Mouse (Mus musculus): Measurements from ENCODE around the gene Kcnd3.

The Kcnd3 gene

DNA sequence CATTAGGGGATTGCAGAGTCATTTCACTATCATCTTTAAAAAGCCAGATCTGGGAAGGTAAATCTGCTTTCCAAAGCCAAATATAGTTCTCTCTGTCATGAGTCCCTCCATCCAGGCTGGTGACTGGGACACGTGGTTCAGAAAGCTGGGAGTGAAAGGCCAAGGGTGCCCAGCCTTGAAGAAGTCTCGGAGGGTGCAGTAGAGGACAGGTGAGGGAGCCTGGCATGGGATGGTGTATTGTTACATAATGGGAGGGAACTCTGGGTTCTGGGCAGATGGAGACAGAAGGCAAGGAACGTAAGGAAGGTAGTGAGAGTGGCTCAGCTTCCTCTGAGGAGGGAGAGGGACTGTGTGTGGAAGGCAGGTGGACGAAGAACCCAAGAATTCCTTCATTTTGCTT lies 5.5 kb downstream of the Kcnd3 start:
- DNase-seq (ENCODE audit: low spot score in 2 of 2) = no peak

DNA sequence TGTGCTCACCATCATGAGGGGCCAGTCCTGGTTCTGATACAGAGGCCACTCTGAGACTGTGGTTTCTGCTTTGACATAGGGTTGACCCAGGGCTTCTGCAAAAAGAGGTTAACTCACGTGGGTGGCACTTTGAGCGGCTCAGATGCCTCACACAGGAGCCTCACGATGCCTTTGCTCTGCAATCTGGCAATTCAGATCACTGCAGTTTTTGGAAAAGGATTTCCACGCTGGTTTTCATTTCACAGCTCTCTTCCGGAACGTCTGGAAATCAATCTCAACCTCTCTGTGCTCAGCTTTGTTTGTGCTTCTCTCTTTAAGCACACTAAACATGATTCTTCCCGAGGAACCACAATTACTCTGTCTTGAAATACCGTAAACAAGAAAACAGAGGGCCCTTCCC lies 14.4 kb downstream of the Kcnd3 start:
- no peak for DNase-seq (ENCODE audit: low spot score in 2 of 2)

DNA sequence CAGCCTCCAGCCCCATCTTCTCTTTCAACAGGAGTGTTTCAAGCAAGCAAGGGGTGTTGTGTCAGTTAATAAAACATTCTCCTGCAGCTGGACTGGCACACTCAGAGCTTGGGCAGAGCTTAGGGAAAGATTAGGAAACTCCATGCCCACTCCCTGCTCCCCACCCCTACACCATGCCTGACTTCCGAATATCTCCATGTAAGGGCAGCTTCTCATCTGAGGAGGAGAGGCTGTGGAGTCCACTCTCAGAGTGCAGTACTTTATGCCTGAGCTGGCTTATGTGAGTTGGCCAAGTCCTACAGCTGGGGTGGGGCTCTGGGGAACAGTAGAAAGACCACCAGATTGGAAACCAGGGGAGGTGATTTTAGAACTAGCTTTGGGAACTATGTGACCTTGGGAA lies 20.4 kb downstream of the Kcnd3 start:
- no peak for DNase-seq (ENCODE audit: low spot score in 2 of 2)

DNA sequence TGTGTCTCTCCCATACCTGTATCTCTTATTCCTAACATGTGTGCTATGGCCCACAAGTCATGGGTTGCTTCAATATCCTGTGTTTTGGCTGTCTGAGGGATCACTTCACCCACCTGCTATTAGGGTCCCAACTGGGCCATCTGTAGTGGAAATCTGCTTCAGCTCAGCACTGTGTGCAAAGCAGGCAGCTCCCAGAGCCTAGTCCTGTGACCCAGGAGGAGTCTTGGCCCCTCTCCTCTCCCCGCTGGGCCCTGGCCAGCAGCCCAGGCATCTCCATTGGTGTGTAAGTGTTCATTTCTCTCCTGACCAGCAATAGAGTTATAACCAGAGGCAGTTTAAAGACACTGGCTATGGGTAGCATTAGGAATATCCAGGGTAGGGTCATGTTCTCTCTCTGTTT lies 24.3 kb downstream of the Kcnd3 start:
- DNase-seq (ENCODE audit: low spot score in 2 of 2) = no peak

DNA sequence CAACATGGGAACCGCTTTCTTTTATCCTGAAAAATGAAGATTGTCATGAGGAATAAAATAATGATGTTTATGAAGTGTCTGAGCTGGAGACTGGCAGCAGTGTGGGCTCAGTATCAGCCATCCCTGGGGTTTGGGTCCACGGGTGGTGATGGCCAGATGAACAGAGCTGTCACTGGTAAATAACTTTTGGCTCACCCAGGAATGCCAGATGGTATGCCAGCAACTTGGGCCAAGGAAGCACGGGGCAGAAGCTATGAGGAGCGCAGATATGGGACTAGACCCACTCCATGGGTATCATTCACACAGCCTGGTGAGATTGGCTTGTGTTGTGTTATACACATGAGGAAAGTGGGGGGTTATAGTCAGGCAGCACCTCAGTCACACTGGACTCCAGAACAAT lies 26.7 kb downstream of the Kcnd3 start:
- DNase-seq (ENCODE audit: low spot score in 2 of 2) = no peak

DNA sequence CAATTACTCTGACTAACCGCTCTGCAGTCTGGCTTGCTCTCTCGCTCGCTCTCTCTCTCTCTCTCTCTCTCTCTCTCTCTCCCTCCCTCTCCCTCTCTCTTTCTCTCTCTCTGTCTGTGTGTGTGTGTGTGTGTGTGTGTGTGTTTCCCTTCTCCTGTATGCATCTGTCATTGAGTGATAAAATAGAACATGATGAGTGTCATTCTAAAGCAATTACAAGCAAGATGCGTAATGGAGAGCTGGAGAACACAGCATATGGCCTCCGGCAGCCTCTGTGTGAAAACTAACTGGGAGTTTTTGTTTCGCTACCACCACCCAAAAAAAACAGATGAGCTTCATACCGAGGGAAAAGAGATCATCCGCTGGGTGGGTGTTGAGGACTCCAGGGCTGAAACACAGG lies 29.3 kb downstream of the Kcnd3 start:
- no peak for DNase-seq (ENCODE audit: low spot score in 2 of 2)

DNA sequence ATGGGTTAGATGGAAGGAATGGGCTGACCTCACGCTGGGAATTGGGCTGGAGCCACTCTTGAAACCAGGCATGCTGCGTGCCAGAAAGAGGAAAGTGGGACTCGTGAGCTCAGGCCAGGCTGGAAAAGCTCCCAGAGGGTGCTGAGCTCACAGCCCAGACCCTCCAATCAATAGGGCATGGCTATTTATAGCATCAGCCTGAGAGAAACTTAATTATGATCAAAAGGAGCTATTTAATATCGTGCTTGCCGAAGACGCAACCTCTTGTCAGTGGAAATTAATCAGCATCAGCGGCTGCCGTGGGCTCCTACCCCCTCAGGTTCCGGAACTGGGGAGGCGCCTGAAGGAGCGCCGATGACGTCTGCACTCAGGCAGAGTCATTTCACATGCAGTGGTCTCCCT lies 31.5 kb downstream of the Kcnd3 start:
- DNase-seq (ENCODE audit: low spot score in 2 of 2) = no peak

DNA sequence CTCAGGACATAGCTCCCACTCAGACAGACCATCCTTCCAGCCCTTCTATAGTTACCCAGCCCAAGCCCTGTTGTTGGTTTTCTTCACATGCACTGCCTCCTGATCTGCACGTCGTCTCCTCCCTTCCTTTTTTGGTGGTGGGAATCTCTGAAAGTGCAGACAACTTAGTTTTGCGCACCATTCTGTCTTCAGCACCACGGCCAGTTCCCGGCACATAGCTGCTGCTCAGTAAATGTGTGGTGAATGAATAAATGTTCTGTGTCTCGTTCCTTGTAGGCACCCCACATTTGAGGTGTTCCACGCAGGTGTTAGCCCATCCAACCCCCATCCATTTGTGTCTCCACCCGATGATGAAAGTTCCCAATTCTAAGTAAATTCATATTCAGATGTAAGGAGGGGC lies 35.0 kb downstream of the Kcnd3 start:
- DNase-seq (ENCODE audit: low spot score in 2 of 2) = no peak

DNA sequence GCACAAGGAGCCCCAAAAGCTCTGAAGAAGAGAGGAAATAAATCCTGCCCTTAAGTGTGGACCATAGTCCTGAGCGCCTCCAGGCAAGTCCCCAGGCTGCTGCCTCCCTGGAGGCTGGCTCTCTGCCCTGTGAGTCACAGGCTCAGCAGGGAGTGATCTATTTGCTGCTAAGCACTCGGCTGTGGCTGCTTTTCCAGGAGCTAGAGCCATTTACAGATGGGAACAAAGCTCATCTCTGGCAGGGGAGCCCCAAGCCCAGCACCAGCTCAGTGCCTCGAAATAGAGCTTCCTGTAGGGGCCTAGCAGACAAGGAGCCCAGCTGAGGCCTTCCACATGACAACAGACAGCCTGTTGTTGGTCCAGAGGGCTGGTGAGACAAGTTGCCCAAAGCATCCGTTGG lies 37.5 kb downstream of the Kcnd3 start:
- peak; percentile 48 to 54 for DNase-seq (ENCODE audit: low spot score in 2 of 2)

DNA sequence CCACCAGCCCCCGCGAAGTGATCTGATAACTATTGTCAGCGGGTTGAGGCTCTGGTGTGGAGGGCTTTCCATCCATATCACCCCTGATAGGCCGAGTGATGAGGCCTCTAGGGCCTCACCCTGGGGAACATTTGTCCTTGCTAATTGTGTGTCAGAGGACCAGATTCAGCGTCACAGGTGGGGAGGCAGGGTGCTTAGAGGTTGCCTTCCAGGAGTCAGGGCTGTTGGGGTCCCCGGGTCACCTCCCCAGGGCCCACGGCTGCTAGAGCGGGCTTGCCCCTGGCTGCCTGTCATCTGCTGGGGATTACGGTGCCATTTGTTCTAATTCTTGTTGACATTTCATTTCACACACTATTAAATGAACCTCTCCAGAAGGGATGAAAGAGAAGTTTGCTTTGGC lies 42.8 kb downstream of the Kcnd3 start:
- no peak for DNase-seq (ENCODE audit: low spot score in 2 of 2)

DNA sequence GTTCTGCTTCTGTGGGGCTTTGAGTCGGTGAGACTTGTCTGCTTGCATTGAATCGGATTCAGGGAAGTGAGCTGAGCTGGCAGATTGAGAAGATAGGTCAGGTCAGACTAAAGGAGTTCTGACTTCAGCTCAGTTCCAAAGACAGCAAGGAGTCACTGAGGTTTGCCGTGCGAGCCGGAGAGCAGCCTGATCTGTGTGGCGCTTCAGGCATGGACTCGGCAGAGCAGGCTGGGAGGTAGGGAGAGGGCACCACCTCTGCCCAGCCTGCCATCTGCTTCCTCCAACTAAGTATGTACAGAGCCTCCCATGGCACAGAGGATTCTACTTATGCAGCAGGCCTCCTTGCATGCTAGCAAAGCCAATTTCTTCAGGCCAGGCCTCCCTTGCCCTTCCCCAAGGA lies 44.1 kb downstream of the Kcnd3 start:
- DNase-seq (ENCODE audit: low spot score in 2 of 2) = no peak

DNA sequence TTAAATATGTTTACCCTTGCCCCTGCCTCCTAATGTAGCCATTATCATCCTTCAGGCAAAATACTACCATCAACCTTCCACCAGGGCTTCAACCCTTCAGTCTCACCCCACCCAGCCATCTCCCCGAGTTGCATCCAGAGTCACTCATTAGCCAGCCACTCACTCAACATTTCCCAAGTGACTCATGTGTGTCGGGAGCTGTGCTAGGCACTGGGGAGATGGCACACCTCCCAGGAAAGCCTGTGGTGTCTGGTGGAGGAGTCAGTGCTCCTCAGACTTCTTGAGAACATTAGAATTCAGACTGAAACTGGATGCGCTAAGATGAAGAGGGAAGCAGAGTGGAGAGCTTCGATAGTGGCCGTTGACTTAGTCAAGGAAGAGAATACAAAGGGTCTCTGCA lies 44.8 kb downstream of the Kcnd3 start:
- no peak for DNase-seq (ENCODE audit: low spot score in 2 of 2)

DNA sequence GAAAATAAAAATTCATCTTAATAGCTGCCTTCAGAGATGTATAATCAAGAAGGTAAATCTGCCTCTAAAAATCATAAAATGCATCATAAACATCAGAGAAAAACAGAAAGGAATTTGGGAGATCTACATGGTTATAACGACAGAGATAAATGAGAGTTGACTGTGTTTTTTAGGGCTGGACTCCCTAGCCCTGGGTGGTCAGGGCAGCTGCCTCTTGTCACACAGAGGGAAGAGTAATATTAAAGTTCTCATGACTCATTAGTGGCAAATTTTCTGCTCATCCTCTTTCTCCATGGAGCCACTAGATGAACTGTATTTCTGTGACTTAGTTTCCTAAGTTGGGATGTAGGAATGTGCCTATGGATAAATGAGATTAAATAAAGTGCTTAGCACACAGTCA lies 48.9 kb downstream of the Kcnd3 start:
- DNase-seq (ENCODE audit: low spot score in 2 of 2) = no peak

DNA sequence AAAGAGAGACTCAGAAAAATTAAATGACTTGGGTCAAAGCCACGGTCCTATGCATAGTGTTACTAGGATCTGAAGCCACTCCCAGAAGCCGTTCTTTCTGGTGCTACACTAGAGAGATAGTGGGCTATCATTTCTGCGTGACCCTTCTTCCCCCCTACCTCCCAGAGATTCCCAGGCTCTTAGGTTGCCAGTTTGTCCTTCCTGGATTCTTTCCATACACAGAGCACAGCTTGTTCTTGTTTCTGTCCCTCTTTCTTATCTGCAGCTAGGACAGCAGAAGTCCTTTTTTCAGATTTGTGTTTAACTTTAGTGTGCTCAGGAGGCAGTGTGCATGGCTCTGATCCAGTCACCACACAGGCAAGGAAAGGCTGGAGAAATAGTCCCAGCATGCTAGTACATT lies 52.1 kb downstream of the Kcnd3 start:
- DNase-seq (ENCODE audit: low spot score in 2 of 2) = no peak

DNA sequence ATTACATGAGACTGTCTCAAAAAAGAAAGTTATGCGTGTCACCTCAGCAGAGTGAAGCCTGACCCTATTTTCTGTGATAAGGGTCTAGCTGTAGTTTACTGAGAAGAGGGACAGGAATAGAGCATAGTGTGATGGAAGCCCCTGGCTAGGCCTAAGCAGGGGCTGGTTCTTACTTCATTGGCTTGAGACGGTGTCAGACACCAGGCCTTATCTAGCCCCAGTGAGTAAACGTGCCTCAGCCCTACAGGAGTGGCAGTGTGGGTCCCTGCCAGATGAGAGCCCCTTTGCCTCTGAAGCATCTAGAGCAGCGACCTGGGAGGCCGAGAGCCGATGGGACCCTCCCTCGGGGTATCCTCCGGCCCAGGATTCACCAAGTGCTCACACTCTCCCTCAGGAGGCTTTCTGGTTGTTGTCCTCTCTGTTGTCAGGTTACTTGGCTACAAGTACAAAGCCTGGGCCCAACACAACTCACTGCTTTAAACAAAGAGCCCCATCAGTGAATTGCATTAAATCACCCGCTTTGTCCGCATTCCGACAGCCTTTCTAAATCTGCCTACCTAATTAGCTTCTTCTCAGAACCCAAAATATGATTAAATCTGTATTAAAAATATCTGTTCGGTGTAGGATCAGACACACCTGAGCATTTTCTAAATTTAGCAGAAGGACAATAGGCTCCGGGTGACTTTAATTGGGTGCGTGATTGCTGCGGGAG lies 53.2 kb downstream of the Kcnd3 start:
- DNase-seq (ENCODE audit: low spot score in 2 of 2) = no peak

DNA sequence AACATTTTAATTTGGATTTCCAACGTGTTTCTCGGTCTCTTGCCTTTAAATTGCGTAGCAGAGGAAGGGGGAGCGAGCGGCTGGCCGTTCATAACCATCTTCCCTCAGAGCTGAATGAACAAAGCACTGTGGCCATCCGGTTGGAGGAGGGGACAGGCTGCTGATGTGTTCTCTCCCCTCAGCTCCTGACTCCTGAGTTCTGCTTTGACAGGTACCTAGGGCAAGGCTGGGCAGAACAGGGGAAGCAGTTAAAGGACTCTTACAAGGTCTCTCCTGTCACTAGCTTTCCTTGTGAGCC lies 53.7 kb downstream of the Kcnd3 start:
- no peak for DNase-seq (ENCODE audit: low spot score in 2 of 2)

DNA sequence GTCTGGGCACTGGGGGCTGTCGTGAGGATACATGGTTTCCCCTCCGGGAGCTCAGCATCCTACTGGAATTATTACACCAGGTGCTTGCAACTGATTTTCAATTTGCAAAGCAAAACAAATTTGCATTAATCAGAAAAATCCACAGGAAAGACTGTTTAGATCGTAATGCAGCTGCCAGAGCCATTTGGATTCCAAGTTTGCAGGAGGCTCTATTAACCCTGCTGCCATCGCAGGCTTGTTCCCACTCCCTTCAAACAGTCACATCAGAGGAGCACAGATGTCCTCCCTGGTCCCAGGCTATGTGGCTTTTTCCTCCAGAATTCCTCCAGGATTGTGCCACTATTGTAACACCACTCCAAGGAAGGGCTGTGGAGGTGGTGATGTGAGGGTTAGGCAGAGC lies 54.5 kb downstream of the Kcnd3 start:
- no peak for DNase-seq (ENCODE audit: low spot score in 2 of 2)

DNA sequence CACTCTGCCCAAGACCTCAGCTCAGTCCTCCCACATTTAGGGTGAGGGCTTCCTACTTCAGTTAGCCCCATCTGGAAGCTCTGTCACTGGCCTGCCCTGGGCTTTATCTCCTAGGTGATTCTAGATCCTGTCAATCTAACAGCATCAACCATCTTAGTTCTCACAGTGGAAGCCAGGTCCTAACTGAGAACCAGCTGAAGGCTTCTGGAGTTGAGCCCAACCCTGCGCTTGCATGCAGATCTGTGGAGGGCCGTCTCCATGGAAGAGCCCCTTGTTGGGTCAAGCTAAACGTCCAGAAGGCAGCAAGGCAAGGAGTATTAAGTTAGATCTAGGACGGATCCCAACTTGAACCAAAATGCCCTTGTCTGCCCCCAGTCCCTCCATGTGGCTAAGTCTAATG lies 57.2 kb downstream of the Kcnd3 start:
- DNase-seq (ENCODE audit: low spot score in 2 of 2) = no peak

DNA sequence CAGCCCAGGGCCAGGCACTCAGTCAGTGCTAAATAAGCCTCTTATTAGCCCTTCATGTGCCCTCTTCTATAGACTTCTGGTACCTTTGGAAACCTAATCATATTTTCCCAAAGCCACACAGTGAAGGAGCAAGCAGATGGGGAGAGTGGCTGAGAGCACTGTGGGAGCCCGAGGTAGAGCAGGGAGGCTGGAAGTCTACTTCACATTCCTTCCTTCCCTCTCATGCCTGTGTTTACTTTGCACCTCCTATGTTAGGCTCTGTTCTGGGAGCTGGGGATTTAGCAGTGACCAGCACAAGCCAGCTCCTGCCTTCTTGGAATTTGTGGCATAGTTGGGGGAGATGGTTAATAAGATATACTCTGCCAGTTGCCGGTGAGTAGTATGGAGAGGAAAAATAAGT lies 59.7 kb downstream of the Kcnd3 start:
- no peak for DNase-seq (ENCODE audit: low spot score in 2 of 2)

DNA sequence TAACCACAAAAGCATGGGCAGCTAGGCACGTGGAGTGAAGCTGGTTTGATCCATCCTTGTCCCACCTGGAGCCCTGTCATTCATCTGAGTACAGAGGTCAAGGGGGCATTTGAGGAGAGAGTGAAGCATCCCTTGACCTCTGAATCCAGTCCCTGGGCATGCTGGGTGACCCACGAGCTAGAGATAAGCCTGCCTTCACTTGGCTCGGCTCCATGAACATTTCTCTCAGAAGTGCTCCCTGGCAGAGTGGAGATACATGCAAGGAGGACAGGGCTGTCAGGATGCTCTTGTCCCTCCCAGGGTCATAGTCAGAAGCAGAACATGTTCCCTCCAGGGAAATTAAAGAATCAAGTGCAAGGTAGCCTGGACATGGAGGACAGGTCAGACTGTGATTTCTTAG lies 62.1 kb downstream of the Kcnd3 start:
- no peak for DNase-seq (ENCODE audit: low spot score in 2 of 2)

DNA sequence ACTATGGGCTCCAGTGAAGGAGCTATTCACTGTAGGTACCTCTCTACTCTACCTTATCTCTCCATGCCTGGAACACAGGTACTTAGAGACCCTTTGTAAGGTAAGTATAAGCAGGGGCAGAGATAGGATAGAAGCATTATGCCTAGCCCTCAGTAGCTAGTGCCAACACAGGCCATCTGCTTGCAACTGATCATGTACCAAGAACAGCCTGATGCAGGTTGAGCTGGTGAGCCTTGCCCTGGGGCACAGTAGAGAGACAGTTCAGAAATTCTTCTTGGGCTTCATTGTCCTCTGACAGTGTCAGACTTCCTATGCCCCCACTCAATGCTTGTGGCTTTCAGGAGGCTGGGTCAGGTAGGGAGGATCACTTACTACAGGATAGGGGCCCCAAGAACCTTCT lies 62.9 kb downstream of the Kcnd3 start:
- no peak for DNase-seq (ENCODE audit: low spot score in 2 of 2)

DNA sequence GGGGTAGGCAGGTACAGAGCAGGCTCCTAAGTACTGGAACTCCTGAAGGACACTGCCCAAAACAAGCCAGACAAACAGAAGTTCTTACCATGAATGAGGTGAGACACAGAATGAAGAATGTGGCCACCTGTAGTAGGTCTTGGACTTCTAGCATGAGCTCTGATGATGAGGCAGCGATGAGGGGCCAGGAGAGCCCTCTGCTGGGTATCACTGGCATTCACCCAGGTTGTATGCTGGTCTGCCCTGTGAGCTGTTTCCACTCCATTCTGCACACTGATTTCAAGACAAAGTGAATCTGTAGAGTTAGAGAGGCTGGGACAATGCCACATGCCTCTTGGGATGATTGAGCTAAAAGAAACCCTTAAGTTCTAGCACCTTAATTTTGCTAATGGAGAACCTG lies 63.5 kb downstream of the Kcnd3 start:
- DNase-seq (ENCODE audit: low spot score in 2 of 2) = no peak

DNA sequence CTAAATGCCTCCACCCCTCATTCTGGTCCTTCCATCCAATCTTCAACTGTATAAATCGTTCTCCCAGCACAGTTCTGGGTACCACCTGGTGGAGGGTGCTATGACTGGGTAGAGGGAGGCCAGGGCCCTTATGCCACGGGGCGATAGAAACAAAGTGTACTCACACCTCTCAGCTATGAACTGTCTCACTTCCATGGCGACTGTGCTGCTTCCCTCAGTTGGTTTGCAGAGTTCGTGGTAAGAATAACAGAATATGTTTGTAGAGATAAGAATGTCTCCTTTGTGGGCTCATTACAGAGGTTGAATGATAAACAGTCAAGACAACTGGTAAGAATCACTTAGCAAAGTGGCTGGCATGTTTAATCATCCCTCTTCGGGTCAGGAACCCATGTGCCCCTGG lies 68.3 kb downstream of the Kcnd3 start:
- no peak for DNase-seq (ENCODE audit: low spot score in 2 of 2)

DNA sequence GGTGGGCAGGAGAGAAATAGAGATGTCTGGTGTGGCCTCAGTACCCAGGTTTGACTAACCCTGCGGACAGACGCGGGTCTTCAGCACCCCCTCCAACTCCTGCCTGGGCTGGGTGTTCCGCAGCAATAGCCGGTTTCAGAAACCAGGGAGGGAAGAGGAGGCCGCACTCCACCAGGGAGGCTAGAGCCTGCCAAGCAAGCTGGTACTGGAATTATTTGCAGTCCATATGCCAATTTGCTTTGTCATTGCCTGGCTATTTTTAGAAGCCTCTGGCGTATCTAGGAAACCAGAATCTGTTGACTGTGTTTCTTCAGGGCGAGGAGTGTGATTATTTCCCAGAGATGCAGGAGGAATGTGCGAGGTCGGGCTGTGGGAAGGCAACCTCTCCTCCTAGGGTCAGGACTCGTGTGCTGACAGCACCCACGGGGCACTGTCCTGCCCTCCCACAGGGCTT lies 69.1 kb downstream of the Kcnd3 start:
- DNase-seq (ENCODE audit: low spot score in 2 of 2) = peak; percentile 52 to 56

DNA sequence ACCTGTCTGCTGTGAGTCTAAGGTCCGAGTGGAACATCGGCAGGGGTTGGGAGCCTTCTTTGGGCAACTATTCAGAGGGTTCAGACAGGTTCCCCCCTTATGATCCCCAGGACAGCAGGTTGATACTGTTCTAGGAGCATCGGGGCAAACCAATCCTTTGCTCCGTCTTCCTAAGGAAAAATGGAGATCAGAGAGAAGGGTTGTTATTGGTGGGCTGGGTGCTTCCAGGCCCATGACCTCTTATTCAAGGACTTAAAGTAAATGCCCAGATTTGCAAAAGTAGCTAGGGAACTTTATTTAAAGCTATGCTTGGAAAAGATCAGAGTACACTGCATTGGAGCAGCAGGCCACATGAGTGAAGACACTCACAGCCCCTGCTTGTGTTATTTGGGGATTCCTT lies 69.5 kb downstream of the Kcnd3 start:
- no peak for DNase-seq (ENCODE audit: low spot score in 2 of 2)
